Mouse (Mus musculus) subcutaneous adipose tissue, adult 2 months (tissue): ENCODE data around the gene Prss37. TPM values are rescaled to one million over a fixed set of nuclear protein-coding genes. Genes with fewer than 3 reads are reported as not detected.

Experiments used
- polyA plus RNA-seq: library from polyadenylated mRNA; depleted of rRNA; stranded (reverse); fragments of >200 nt; gene quantifications from 2 replicates; pipeline ENCODE4 v1.2.3, GENCODE M21; 2012; ENCODE audit warnings: low replicate concordance; rRNA removed

Gene Prss37
- polyA plus RNA-seq, result not detected in 2 replicates

GRCm38 (mm10) chr6:40519408-40519807 is at the start of gene Prss37:
TSS of gene Prss37 (minus strand) at chr6:40519508.

DNA sequence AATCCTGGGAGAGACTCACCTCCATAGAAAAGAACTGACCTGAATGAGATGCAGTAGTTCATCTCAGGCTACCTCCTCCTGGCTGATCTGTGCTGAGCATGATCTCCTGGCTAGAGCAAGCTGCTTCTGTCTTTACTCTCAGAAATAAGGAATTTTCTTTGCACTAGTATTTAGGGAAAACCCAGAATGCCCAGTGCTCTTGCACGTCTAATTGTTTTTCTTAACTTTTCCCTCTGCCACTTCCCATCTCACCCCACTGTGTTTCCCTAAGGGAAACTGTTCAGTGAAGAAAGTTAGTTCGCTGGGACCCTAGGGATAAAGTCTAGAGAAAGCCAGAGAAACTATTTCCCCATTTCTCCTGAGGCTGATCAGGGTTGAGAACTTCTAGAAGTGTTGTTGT is 35.6 kb upstream of the Prss37 start, which contains the start of gene Olfr461:
TSS of gene Olfr461 (minus strand) at position 101 of the 400 bp plus-strand sequence.

DNA sequence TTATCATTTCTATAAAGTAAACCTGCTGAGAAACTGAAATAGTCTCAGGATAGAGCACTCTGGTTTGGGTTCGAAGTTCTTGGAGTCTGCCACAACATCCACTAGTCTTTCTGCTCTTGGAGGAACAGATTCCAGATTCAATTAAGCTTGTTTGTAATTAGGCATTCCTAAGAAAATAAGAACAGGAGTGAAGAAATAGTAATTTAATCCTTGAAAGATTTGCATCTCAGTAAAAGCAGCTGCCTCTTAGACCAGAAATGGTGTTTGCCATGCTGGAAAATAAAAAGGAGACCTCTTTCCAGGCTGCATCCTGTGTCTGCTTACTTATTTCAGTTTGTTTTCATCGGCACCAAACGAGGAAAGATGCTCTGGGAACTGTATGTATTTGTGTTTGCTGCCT is 26.1 kb downstream of the Prss37 start, which contains the start of gene Tas2r108:
TSS of gene Tas2r108 (plus strand) at position 301 of the 400 bp plus-strand sequence.

GRCm38 (mm10) chr6:40490933-40491332 is 28.4 kb downstream of the Prss37 start, which contains the start of gene Tas2r137:
TSS of gene Tas2r137 (plus strand) at chr6:40491233.

GRCm38 (mm10) chr6:40470916-40471719 is 48.2 kb downstream of the Prss37 start, which contains the start of gene Ssbp1:
TSS of gene Ssbp1 (plus strand) at chr6:40471352.

Other genes starting within 250 kb of the Prss37 start
- 19.7 and 26.6 TPM in 2 replicates for gene Agk, start 194.3 kb downstream of the Prss37 start, polyA plus RNA-seq
- 2.4 and 6.3 TPM in 2 replicates for gene E330009J07Rik, start 83.4 kb downstream of the Prss37 start, polyA plus RNA-seq
- gene Wee2, start 80.4 kb downstream of the Prss37 start, polyA plus RNA-seq, result not detected in 2 replicates
- 9.5 and 14.1 TPM in 2 replicates for gene Ssbp1, start 48.2 kb downstream of the Prss37 start, polyA plus RNA-seq
- gene Tas2r137, start 28.3 kb downstream of the Prss37 start, polyA plus RNA-seq, result not detected in 2 replicates
- gene Tas2r108, start 26.0 kb downstream of the Prss37 start, polyA plus RNA-seq, result not detected in 2 replicates
- gene Olfr461, start 35.5 kb upstream of the Prss37 start, polyA plus RNA-seq, result not detected in 2 replicates
- gene Olfr460, start 50.0 kb upstream of the Prss37 start, polyA plus RNA-seq, result 0.15 TPM in 1 of 2 replicates, not detected in the other
- gene Clec5a, start 66.3 kb upstream of the Prss37 start, polyA plus RNA-seq, result 0.52 and 0.72 TPM in 2 replicates
- gene Tas2r138, start 93.8 kb upstream of the Prss37 start, polyA plus RNA-seq, result not detected in 2 replicates
- gene Mgam, start 109.3 kb upstream of the Prss37 start, polyA plus RNA-seq, result 0.52 and 0.73 TPM in 2 replicates